In genomic region chr16:13323751-13324150, GRCm38 (mm10) we compare ENCODE assay signal across 13 mouse cellular contexts.
DNase-seq lines count a peak whose midpoint lies in the region; ATAC-seq and TF ChIP-seq lines count a peak whose summit lies in the region.
"Had no signal": no experiment of that assay in that cellular context is flagged by ENCODE, and none has a peak within 500 bp of the region (broad histone marks: within the 10 kb centered on the region; RNA-seq: fewer than 3 reads in every experiment).

No protein-coding gene starts in this region.

- H3K9ac ChIP-seq in heart, embryonic 13.5 days, result no peak overlapping the region
- no peak overlapping the region for H3K9ac ChIP-seq in stomach, postnatal 0 days (ENCODE audit: low read length)
- H3K9ac ChIP-seq: embryonic facial prominence, embryonic 12.5 days; forebrain, embryonic 15.5 days; heart, embryonic 15.5 days; liver, embryonic 13.5 days had no signal

- TF ChIP-seq EP300 in stomach, postnatal 0 days (optimal IDR thresholded peaks at IDR 0.05), result no peak

- no peak for DNase-seq in heart, embryonic 10.5 days (ENCODE audit: low spot score)
- peak; percentile 33 for DNase-seq in lung, postnatal 25 days (ENCODE audit: low spot score)
- no peak for DNase-seq in lung, adult 2 months
- peak; percentile 80 for DNase-seq in adipocyte (ENCODE audit: low spot score)
- DNase-seq in stomach, postnatal 0 days (ENCODE audit: low spot score), result no peak
- no peak for DNase-seq in layer of hippocampus, adult 9-10 months (ENCODE audit: low spot score)
- DNase-seq: cerebellum, adult 8-10 months; liver, embryonic 13.5 days; thymus, adult 2 months had no signal

- H3K4me2 ChIP-seq in heart, embryonic 13.5 days, result no peak overlapping the region
- H3K4me2 ChIP-seq in stomach, postnatal 0 days (replicated peaks; ENCODE audit: low read depth), result no peak overlapping the region
- H3K4me2 ChIP-seq: embryonic facial prominence, embryonic 12.5 days; forebrain, embryonic 15.5 days; heart, embryonic 15.5 days; liver, embryonic 13.5 days had no signal

- ATAC-seq in heart, embryonic 13.5 days (ENCODE audit: extremely low read depth, insufficient number of reproducible peaks, low FRiP score, low TSS enrichment), result no peak
- peak; percentile 26; the same call in 1 of the 2 replicates for ATAC-seq in stomach, postnatal 0 days (ENCODE audit: low FRiP score, low TSS enrichment)
- ATAC-seq: forebrain, embryonic 15.5 days had no signal

- peaks cover 20% of the 10 kb centered on the region for H3K36me3 ChIP-seq in heart, embryonic 13.5 days
- H3K36me3 ChIP-seq in heart, embryonic 10.5 days, result 0 out of 2 replicates have a peak, but pooled peaks cover 8% of the 10 kb centered on the region
- no peaks in the 10 kb centered on the region for H3K36me3 ChIP-seq in stomach, postnatal 0 days (ENCODE audit: control insufficient read depth, insufficient read depth, low read length)
- H3K36me3 ChIP-seq: forebrain, embryonic 15.5 days had no signal

- H3K4me3 ChIP-seq in heart, embryonic 13.5 days, result no peak overlapping the region
- H3K4me3 ChIP-seq in heart, embryonic 10.5 days, result no peak overlapping the region
- no peak overlapping the region for H3K4me3 ChIP-seq in lung, adult 2 months (replicated peaks; ENCODE audit: extremely low read depth, low read depth, low read length)
- H3K4me3 ChIP-seq in stomach, postnatal 0 days (ENCODE audit: low read depth, low read length), result no peak overlapping the region
- H3K4me3 ChIP-seq: embryonic facial prominence, embryonic 12.5 days; forebrain, embryonic 15.5 days; heart, embryonic 15.5 days; liver, embryonic 13.5 days had no signal

- WGBS in heart, embryonic 13.5 days, result 30% methylated on average over 6 of the region's 6 CpGs
- WGBS in heart, embryonic 10.5 days, result 35% methylated on average over 6 of the region's 6 CpGs
- 25% methylated on average over 6 of the region's 6 CpGs for WGBS in lung, adult 2 months
- WGBS in stomach, postnatal 0 days, result 28% methylated on average over 6 of the region's 6 CpGs

- no peak for TF ChIP-seq CTCF in lung, adult 2 months (IDR thresholded peaks at IDR 0.05; ENCODE audit: insufficient read depth, low read length)
- no peak for TF ChIP-seq CTCF in stomach, postnatal 0 days (IDR thresholded peaks at IDR 0.05; ENCODE audit: low read depth)

- H3K9me3 ChIP-seq in heart, embryonic 13.5 days, result no peaks in the 10 kb centered on the region
- H3K9me3 ChIP-seq in heart, embryonic 10.5 days, result no peaks in the 10 kb centered on the region
- H3K9me3 ChIP-seq in stomach, postnatal 0 days (ENCODE audit: control insufficient read depth, low read length), result no peaks in the 10 kb centered on the region
- H3K9me3 ChIP-seq: embryonic facial prominence, embryonic 12.5 days; forebrain, embryonic 15.5 days; heart, embryonic 15.5 days; liver, embryonic 13.5 days had no signal

- H3K27ac ChIP-seq in heart, embryonic 13.5 days (replicated peaks), result peak overlapping the region; percentile 49
- H3K27ac ChIP-seq in heart, embryonic 10.5 days, result no peak overlapping the region
- H3K27ac ChIP-seq in stomach, postnatal 0 days (replicated peaks), result peak overlapping the region; percentile 53; the same call in 1 of the 2 replicates
- H3K27ac ChIP-seq: embryonic facial prominence, embryonic 12.5 days; forebrain, embryonic 15.5 days; heart, embryonic 15.5 days; liver, embryonic 13.5 days had no signal

- H3K27me3 ChIP-seq in heart, embryonic 13.5 days (replicated peaks), result no peaks in the 10 kb centered on the region
- H3K27me3 ChIP-seq in heart, embryonic 10.5 days (ENCODE audit: insufficient read depth, poor library complexity, severe bottlenecking), result no peaks in the 10 kb centered on the region
- H3K27me3 ChIP-seq in stomach, postnatal 0 days (ENCODE audit: control insufficient read depth, insufficient read depth, low read length), result no peaks in the 10 kb centered on the region
- H3K27me3 ChIP-seq: embryonic facial prominence, embryonic 12.5 days; forebrain, embryonic 15.5 days; heart, embryonic 15.5 days; liver, embryonic 13.5 days had no signal

- H3K4me1 ChIP-seq in heart, embryonic 13.5 days, result peaks cover 26% of the 10 kb centered on the region
- H3K4me1 ChIP-seq in heart, embryonic 10.5 days, result peaks cover 11% of the 10 kb centered on the region; the same call in 1 of the 2 replicates
- peaks cover 14% of the 10 kb centered on the region for H3K4me1 ChIP-seq in lung, adult 2 months (ENCODE audit: control insufficient read depth, insufficient read depth, low read length)
- no peaks in the 10 kb centered on the region for H3K4me1 ChIP-seq in stomach, postnatal 0 days (replicated peaks; ENCODE audit: control insufficient read depth, insufficient read depth)
- H3K4me1 ChIP-seq: forebrain, embryonic 15.5 days had no signal

- no peak for TF ChIP-seq POLR2A in lung, adult 2 months (IDR thresholded peaks at IDR 0.05; ENCODE audit: borderline replicate concordance, extremely low read depth, low read depth, low read length)

Comparison
In these comparisons a context has a peak if more than half of its experiments do, and no peak if none do; other contexts are left out.
1. DNase-seq: peak in lung, postnatal 25 days (single experiment) and adipocyte (single experiment); none in heart, embryonic 10.5 days (single experiment), lung, adult 2 months (single experiment), stomach, postnatal 0 days (single experiment) and layer of hippocampus, adult 9-10 months (single experiment).